In the genomic region with DNA sequence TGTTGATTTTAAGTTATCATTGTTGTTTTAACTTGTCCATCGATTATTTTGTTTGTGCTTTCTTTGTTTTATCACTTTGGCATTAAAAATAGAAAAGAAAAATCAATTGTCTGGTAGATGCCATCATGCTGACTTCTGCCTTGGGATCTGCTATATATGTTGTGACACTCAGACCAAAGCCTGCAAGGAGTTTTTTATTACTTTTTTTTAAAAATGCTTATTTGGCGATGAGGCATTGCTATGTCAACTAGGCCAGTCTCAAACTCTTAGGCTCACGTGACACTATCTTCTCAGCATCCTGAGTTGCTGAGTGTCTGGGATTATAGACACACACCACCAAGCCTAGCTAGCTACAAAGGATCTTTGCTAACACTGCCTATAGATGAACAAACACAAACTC, we compare ENCODE assay signal across 18 mouse cellular contexts.
"Had no signal": no experiment of that assay in that cellular context is flagged by ENCODE, and none has a peak within 500 bp of the region (broad histone marks: within the 10 kb centered on the region; RNA-seq: fewer than 3 reads in every experiment).

No protein-coding gene starts in this region.

- H3K27ac ChIP-seq: liver, embryonic 12.5 days; liver, embryonic 14.5 days; midbrain, embryonic 10.5 days; midbrain, embryonic 12.5 days; neural tube, embryonic 13.5 days; neural tube, embryonic 15.5 days had no signal

- H3K4me3 ChIP-seq: liver, embryonic 12.5 days; midbrain, embryonic 10.5 days; midbrain, embryonic 12.5 days; myocyte; neural tube, embryonic 13.5 days; neural tube, embryonic 15.5 days had no signal

- DNase-seq: lung, adult 18-20 months; midbrain, embryonic 14.5 days; retina, postnatal 1 day; right cerebral cortex, adult 18-20 months; right cerebral cortex, postnatal 25 days; right cerebral cortex, postnatal 4 days; spleen, adult 18-20 months; thymus, adult 18-20 months; thymus, postnatal 14 days; thymus, postnatal 36 days had no signal

- H3K4me2 ChIP-seq: liver, embryonic 12.5 days; midbrain, embryonic 12.5 days; neural tube, embryonic 13.5 days; neural tube, embryonic 15.5 days had no signal

- H3K9me3 ChIP-seq: liver, embryonic 12.5 days; midbrain, embryonic 10.5 days; midbrain, embryonic 12.5 days; neural tube, embryonic 13.5 days; neural tube, embryonic 15.5 days had no signal

- ATAC-seq: liver, embryonic 12.5 days; midbrain, embryonic 16.5 days had no signal

- H3K4me1 ChIP-seq: liver, embryonic 12.5 days; midbrain, embryonic 10.5 days; midbrain, embryonic 12.5 days; neural tube, embryonic 13.5 days; neural tube, embryonic 15.5 days had no signal

- H3K9ac ChIP-seq: liver, embryonic 12.5 days; liver, embryonic 14.5 days; midbrain, embryonic 12.5 days; neural tube, embryonic 13.5 days; neural tube, embryonic 15.5 days had no signal

- H3K27me3 ChIP-seq: liver, embryonic 12.5 days; neural tube, embryonic 13.5 days; neural tube, embryonic 15.5 days had no signal

- H3K36me3 ChIP-seq: liver, embryonic 12.5 days; midbrain, embryonic 10.5 days; midbrain, embryonic 12.5 days; neural tube, embryonic 13.5 days; neural tube, embryonic 15.5 days had no signal
